Mouse (Mus musculus): ENCODE data around the gene Ttbk1. TPM values are rescaled to one million over a fixed set of nuclear protein-coding genes. Genes with fewer than 3 reads are reported as not detected.

Ttbk1 gene
- polyA plus RNA-seq, 1 experiment from 2014 or later, result 0.09 TPM

DNA sequence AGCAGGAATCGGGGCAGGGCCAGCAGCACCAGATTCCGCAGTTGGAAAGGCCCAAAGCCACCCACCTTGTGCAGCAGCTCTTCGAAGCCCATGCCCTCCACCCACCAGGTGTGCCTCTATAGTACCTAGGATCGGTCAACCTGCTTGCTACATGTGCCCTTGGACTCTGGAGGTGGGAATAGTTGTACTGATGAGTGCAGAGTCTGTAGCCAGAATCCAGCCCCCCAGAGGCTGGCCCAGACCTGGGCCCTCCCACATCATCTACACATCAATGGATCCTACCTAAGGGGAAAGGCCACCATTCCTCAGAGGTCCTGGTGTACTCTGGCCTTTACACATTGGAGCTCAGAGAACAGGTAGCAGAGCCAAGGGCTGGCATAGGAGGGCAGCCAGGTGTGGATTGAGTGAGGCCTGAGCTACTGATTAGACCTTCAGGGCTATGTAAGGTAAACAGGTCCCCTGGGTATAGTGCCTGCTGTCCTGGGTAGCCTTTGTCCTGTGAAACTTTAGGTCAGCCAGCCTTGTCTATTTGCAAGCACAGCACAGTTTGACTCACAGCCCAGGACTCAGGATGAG, 49.1 kb downstream of the Ttbk1 start, which contains the start of gene Slc22a7:
Slc22a7 (minus strand) TSS at position 160 of the 576 bp plus-strand sequence.
- H3K4me1 ChIP-seq, result peaks cover 24% of the 10 kb centered on the region
- H3K36me3 ChIP-seq, result no peaks in the 10 kb centered on the region
- peaks cover 70% of the 10 kb centered on the region for H3K27me3 ChIP-seq (ENCODE audit: insufficient read depth, poor library complexity, severe bottlenecking)
- no peaks in the 10 kb centered on the region for H3K9me3 ChIP-seq
- WGBS, result 76% methylated on average over 4 of the region's 4 CpGs
- H3K27ac ChIP-seq, result no peak within 1 kb of the TSS
- no peak within 1 kb of the TSS for H3K4me3 ChIP-seq
- no peak for DNase-seq (ENCODE audit: low spot score)

DNA sequence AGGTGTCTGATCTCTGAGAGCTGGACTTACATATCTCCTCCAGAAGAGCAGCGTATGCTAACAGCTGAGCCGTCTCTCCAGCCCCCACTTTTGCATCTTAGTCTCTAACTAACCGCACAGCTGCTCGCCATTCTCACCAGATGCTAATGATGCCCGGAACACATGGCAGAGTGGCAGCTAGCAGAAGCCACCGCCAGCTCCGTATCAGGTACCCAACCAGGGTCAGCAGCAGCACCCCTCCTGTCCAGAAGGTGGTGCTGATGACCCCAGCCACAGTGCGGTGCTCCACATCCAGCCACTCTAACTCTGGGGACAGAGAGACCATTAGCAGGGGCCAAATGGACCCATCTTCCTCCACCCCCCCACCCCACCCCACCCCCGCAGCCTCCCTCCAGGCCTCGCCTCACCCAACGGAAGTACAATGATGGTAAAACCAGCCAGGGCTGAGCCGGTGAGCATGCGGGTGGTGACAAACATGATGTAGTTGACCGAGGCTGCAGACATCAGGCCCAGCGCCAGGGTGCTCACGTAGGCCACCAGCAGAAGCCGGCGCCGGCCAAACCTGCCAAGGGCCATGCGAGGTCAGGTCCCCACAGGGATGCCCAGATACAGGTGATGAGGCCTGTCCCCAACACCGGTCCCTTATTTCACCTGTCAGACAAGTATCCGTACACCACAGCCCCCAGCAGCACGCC, 50.7 kb downstream of the Ttbk1 start:
- 20% methylated on average over 23 of the region's 23 CpGs for WGBS
- H3K4me1 ChIP-seq, result peaks cover 24% of the 10 kb centered on the region
- H3K27me3 ChIP-seq (ENCODE audit: insufficient read depth, poor library complexity, severe bottlenecking), result peaks cover 54% of the 10 kb centered on the region
- no peak for DNase-seq (ENCODE audit: low spot score)
- no peak overlapping the region for H3K27ac ChIP-seq
- H3K36me3 ChIP-seq, result no peaks in the 10 kb centered on the region
- H3K4me3 ChIP-seq, result 0 out of 2 replicates have a peak overlapping the region, but pooled peaks have one; percentile 20
- no peaks in the 10 kb centered on the region for H3K9me3 ChIP-seq

DNA sequence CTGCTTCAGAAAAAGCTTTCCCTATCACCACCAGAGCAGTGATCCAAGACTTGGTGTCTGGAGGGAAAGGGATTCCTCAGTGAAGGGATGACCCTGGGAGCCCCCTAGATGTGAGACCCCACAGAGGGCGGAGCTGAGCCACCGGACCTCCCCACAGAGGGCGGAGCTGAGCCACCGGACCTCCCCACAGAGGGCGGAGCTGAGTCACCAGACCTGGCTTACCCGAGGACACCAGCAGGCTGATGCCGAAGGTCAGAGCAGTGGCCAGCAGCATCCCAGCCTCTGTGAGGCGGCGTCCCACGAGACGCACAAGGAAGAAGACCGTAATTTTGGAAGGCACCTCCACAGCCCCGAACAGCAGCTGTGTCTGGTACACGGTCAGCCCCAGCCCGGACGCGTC, 53.8 kb downstream of the Ttbk1 start:
- H3K27me3 ChIP-seq (ENCODE audit: insufficient read depth, poor library complexity, severe bottlenecking), result peaks cover 58% of the 10 kb centered on the region

DNA sequence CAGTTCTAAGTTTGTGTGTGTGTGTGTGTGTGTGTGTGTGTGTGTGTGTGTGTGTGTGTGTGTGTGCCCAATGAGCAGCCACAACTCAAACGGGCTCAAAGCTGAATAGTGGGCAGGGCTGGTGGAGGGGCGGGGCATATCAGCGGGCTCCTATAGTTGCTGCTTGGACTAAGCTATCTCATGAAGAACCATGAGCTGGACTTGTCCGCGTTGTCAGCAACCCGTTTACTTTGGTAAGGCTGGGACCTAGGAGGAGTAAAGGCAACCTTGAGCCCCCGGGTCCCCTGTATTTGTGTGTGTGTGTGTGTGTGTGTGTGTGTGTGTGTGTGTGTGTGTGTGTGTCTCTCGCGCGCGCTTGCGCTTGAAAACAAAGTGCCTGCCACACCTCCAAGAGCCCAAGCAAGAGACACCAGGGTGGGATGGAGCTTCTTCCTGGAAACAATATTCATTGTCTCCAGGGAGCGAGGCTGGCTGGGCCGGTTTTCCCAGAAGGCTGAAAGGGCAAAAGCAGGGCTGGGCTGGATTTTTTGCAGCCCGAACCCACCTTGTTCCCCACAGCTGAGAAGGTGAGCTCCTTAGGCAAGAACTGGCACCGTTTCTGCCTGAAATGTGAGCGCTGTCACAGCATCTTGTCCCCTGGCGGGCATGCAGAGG, 58.6 kb downstream of the Ttbk1 start, which contains the start of gene Crip3:
Crip3 (plus strand) TSS at position 166 of the 654 bp plus-strand sequence.
- peaks cover 21% of the 10 kb centered on the region for H3K27me3 ChIP-seq (ENCODE audit: insufficient read depth, poor library complexity, severe bottlenecking)
- no peak within 1 kb of the TSS for H3K27ac ChIP-seq
- H3K4me3 ChIP-seq, result peak within 1 kb of the TSS; percentile 38
- 0 out of 2 replicates have a peak, but pooled peaks cover 2% of the 10 kb centered on the region for H3K36me3 ChIP-seq
- H3K4me1 ChIP-seq, result peaks cover 32% of the 10 kb centered on the region
- no peak for DNase-seq (ENCODE audit: low spot score)
- H3K9me3 ChIP-seq, result no peaks in the 10 kb centered on the region
- WGBS, result 15% methylated on average over 18 of the region's 18 CpGs

More for the DNA sequence above, 53.8 kb downstream of the Ttbk1 start:
- WGBS, result 9% methylated on average over 17 of the region's 17 CpGs
- Histone ChIP-seq H3K4me3 (peak overlapping the region; percentile 49), H3K4me1 (peaks cover 39% of the 10 kb centered on the region), H3K9me3 (no peaks in the 10 kb centered on the region), H3K27ac (peak overlapping the region; percentile 72), H3K36me3 (no peaks in the 10 kb centered on the region)
- no peak for DNase-seq (ENCODE audit: low spot score)

DNA sequence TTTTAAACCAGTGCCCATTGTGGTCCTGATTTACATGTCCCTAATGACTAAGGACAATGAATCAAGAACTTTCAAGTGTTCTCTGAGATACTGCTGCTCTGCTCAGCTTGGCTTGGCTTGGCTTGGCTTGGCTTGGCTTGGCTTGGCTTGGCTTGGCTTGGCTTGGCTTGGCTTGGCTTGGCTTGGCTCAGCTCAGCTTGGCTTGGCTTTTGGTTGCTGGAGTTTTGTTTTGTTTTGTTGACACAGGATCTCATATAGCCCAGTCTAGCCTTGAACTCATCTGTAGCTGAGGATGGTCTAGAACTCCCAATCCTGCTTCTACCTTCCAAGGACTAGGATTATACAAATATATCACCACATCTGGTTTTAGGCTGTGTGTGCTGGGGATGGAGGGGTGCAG, 61.0 kb downstream of the Ttbk1 start:
- Histone ChIP-seq H3K4me1 (peaks cover 12% of the 10 kb centered on the region), H3K4me3 (no peak overlapping the region), H3K36me3 (0 out of 2 replicates have a peak, but pooled peaks cover 2% of the 10 kb centered on the region), H3K9me3 (no peaks in the 10 kb centered on the region), H3K27ac (no peak overlapping the region), H3K27me3 (ENCODE audit: insufficient read depth, poor library complexity, severe bottlenecking) (peaks cover 21% of the 10 kb centered on the region)
- no peak for DNase-seq (ENCODE audit: low spot score)

DNA sequence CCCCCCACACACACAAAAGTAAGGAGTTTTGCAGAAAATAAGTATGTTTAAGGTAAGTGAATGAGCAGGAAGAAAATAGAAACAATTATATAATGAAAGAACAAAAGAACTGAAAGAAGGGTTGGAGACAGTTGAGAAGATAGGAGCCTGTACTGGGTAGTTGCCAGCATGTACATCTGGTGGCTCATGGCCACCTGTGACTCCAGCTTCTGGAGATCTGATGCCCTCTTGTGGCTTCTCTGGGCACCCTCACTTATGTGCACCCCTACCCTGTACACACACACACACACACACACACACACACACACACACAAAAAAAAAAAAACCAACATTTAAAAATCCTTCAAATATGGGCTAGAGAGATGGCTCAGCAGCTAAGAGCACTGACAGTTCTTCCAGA, 67.8 kb downstream of the Ttbk1 start:
- no peak for DNase-seq (ENCODE audit: low spot score)
- no peak overlapping the region for H3K4me3 ChIP-seq
- no peaks in the 10 kb centered on the region for H3K27me3 ChIP-seq (ENCODE audit: insufficient read depth, poor library complexity, severe bottlenecking)
- H3K27ac ChIP-seq, result no peak overlapping the region
- no peaks in the 10 kb centered on the region for H3K9me3 ChIP-seq
- no peaks in the 10 kb centered on the region for H3K4me1 ChIP-seq
- peaks cover 6% of the 10 kb centered on the region; the same call in 1 of the 2 replicates for H3K36me3 ChIP-seq

DNA sequence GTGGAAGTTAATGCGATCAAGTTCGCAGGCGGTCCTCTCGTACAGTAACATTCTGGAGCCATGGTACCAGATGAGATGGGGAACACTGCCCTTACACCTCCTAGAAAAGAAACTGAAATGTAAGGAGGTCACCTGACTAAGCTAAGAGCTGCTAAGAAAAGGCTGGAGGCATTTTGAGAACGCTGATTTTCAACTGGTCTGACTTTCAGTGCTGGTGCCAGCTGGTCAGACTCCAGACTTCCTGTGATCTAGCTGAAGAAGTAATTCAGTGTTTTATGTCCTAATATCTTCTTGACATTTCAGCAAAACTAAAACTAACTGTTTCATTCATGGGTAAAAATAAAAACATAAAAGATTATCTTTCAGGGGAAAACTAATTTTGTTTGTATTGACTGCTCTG, 68.8 kb downstream of the Ttbk1 start:
- H3K27ac ChIP-seq, result no peak overlapping the region
- DNase-seq (ENCODE audit: low spot score), result no peak
- WGBS, result 79% methylated on average over 5 of the region's 5 CpGs

DNA sequence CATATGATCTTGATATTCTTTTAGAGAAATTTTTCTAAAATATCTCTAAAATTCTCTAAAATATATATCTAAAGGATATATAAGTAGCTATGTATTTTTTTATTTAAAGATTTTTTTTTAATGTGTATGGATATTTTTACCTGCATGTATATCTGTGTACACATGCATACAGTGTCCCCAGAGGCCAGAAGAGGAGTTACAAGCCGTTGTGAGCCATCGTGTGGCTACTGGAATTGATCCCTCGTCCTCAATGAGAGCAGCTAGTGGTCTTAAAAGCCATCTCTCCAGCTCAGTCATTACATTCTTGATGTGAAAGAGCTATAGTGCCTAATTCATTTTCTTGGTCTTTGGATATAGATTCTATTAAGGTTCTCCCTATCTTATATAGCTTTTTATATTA, 79.0 kb downstream of the Ttbk1 start:
- DNase-seq (ENCODE audit: low spot score), result no peak
- H3K4me1 ChIP-seq, result no peaks in the 10 kb centered on the region
- H3K4me3 ChIP-seq, result no peak overlapping the region
- no peaks in the 10 kb centered on the region for H3K27me3 ChIP-seq (ENCODE audit: insufficient read depth, poor library complexity, severe bottlenecking)
- no peak overlapping the region for H3K27ac ChIP-seq
- H3K9me3 ChIP-seq, result no peaks in the 10 kb centered on the region
- peaks cover 69% of the 10 kb centered on the region for H3K36me3 ChIP-seq
- WGBS, result 41% methylated on average over 3 of the region's 3 CpGs

More for the DNA sequence above, 68.8 kb downstream of the Ttbk1 start:
- Histone ChIP-seq H3K9me3 (no peaks in the 10 kb centered on the region), H3K36me3 (peaks cover 12% of the 10 kb centered on the region; the same call in 1 of the 2 replicates), H3K4me1 (no peaks in the 10 kb centered on the region), H3K4me3 (no peak overlapping the region), H3K27me3 (ENCODE audit: insufficient read depth, poor library complexity, severe bottlenecking) (no peaks in the 10 kb centered on the region)

DNA sequence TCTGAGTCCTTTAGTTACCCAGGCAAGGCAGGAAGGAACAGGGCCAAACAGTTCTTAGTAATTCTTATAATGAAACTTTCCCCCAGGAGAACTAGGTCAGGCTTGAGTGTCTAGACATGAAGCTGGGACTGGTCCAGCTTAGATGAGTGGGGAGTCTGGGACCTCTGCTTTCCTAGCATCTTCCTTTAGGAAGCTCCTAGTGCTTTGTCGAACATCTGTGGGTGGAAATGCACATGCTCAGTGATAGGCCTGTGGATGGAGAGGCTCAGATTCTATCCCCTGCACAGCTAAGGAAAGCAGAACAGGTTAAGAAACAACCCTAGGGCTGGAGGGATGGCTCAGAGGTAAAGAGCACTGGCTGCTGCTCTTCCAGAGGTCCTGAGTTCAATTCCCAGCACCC, 92.8 kb downstream of the Ttbk1 start:
- no peaks in the 10 kb centered on the region for H3K27me3 ChIP-seq (ENCODE audit: insufficient read depth, poor library complexity, severe bottlenecking)
- H3K36me3 ChIP-seq, result peaks cover 49% of the 10 kb centered on the region
- no peak for DNase-seq (ENCODE audit: low spot score)
- H3K27ac ChIP-seq, result no peak overlapping the region
- 83% methylated on average over 1 of the region's 1 CpGs for WGBS
- H3K4me1 ChIP-seq, result no peaks in the 10 kb centered on the region
- no peaks in the 10 kb centered on the region for H3K9me3 ChIP-seq
- H3K4me3 ChIP-seq, result no peak overlapping the region

DNA sequence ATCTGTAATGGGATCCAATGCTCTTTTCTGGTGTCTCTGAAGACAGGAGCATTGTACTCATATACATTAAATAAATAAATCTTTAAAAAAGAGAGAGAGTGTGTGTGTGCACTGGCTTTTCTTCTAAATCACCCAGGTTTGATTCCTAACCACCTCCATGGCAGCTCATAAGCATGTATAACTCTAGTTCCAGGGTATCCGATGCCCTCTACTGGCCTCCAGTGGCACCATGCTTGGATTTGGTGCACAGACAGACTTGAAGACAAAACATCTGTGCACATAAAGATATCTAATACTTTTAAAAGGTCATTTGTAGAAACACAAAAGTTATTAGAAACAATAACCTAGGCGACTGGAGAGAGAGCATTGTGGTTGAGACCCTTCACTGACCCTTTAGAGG, 94.5 kb downstream of the Ttbk1 start:
- Histone ChIP-seq H3K9me3 (no peaks in the 10 kb centered on the region), H3K27ac (no peak overlapping the region), H3K36me3 (peaks cover 49% of the 10 kb centered on the region), H3K4me1 (no peaks in the 10 kb centered on the region), H3K27me3 (ENCODE audit: insufficient read depth, poor library complexity, severe bottlenecking) (no peaks in the 10 kb centered on the region), H3K4me3 (no peak overlapping the region)
- no peak for DNase-seq (ENCODE audit: low spot score)
- 48% methylated on average over 2 of the region's 2 CpGs for WGBS

Other genes with a start within 250 kb of the Ttbk1 start
- gene Polr1c, start 239.6 kb downstream of the Ttbk1 start, polyA plus RNA-seq (2016; fragmentation: Nextera tagmentation; extraction: Ambion mirVana), result 53.8 and 81.2 TPM in 2 replicates
- 77.0 and 83.9 TPM in 2 replicates for gene Yipf3, start 239.6 kb downstream of the Ttbk1 start, polyA plus RNA-seq (2016; fragmentation: Nextera tagmentation; extraction: Ambion mirVana)
- gene Lrrc73, start 234.1 kb downstream of the Ttbk1 start, polyA plus RNA-seq (2016; fragmentation: Nextera tagmentation; extraction: Ambion mirVana), result 0.33 and 0.38 TPM in 2 replicates
- 46.5 and 55.8 TPM in 2 replicates for gene Tjap1, start 204.6 kb downstream of the Ttbk1 start, polyA plus RNA-seq (2016; fragmentation: Nextera tagmentation; extraction: Ambion mirVana)
- gene Dlk2, start 190.3 kb downstream of the Ttbk1 start, polyA plus RNA-seq (2016; fragmentation: Nextera tagmentation; extraction: Ambion mirVana), result 0.36 and 0.77 TPM in 2 replicates
- 5.4 and 7.3 TPM in 2 replicates for gene Abcc10, start 159.3 kb downstream of the Ttbk1 start, polyA plus RNA-seq (2016; fragmentation: Nextera tagmentation; extraction: Ambion mirVana)
- 6.1 and 7.0 TPM in 2 replicates for gene Zfp318, start 103.9 kb downstream of the Ttbk1 start, polyA plus RNA-seq (2016; fragmentation: Nextera tagmentation; extraction: Ambion mirVana)
- 0.54 and 0.83 TPM in 2 replicates for gene Crip3, start 58.7 kb downstream of the Ttbk1 start, polyA plus RNA-seq (2016; fragmentation: Nextera tagmentation; extraction: Ambion mirVana)
- 0.15 and 0.30 TPM in 2 replicates for gene Slc22a7, start 49.2 kb downstream of the Ttbk1 start, polyA plus RNA-seq (2016; fragmentation: Nextera tagmentation; extraction: Ambion mirVana)
- 36.5 and 52.8 TPM in 2 replicates for gene Dnph1, start 9.0 kb upstream of the Ttbk1 start, polyA plus RNA-seq (2016; fragmentation: Nextera tagmentation; extraction: Ambion mirVana)
- gene Cul9, start 58.7 kb upstream of the Ttbk1 start, polyA plus RNA-seq (2016; fragmentation: Nextera tagmentation; extraction: Ambion mirVana), result 4.8 and 5.3 TPM in 2 replicates
- gene Srf, start 68.5 kb upstream of the Ttbk1 start, polyA plus RNA-seq (2016; fragmentation: Nextera tagmentation; extraction: Ambion mirVana), result 10.9 and 15.7 TPM in 2 replicates
- gene Ptk7, start 141.8 kb upstream of the Ttbk1 start, polyA plus RNA-seq (2016; fragmentation: Nextera tagmentation; extraction: Ambion mirVana), result 65.4 and 67.7 TPM in 2 replicates
- gene Klc4, start 158.3 kb upstream of the Ttbk1 start, polyA plus RNA-seq (2016; fragmentation: Nextera tagmentation; extraction: Ambion mirVana), result 21.1 and 22.5 TPM in 2 replicates
- 131 and 151 TPM in 2 replicates for gene Mrpl2, start 158.6 kb upstream of the Ttbk1 start, polyA plus RNA-seq (2016; fragmentation: Nextera tagmentation; extraction: Ambion mirVana)
- gene Cul7, start 162.7 kb upstream of the Ttbk1 start, polyA plus RNA-seq (2016; fragmentation: Nextera tagmentation; extraction: Ambion mirVana), result 44.8 and 51.3 TPM in 2 replicates
- 46.3 and 61.0 TPM in 2 replicates for gene Rrp36, start 186.7 kb upstream of the Ttbk1 start, polyA plus RNA-seq (2016; fragmentation: Nextera tagmentation; extraction: Ambion mirVana)
- 143 and 180 TPM in 2 replicates for gene Mea1, start 191.1 kb upstream of the Ttbk1 start, polyA plus RNA-seq (2016; fragmentation: Nextera tagmentation; extraction: Ambion mirVana)
- gene Klhdc3, start 193.2 kb upstream of the Ttbk1 start, polyA plus RNA-seq (2016; fragmentation: Nextera tagmentation; extraction: Ambion mirVana), result 152 and 167 TPM in 2 replicates
- gene Ppp2r5d, start 217.4 kb upstream of the Ttbk1 start, polyA plus RNA-seq (2016; fragmentation: Nextera tagmentation; extraction: Ambion mirVana), result 76.8 and 103 TPM in 2 replicates
- gene Pex6, start 223.8 kb upstream of the Ttbk1 start, polyA plus RNA-seq (2016; fragmentation: Nextera tagmentation; extraction: Ambion mirVana), result 14.0 and 21.9 TPM in 2 replicates
- gene Gnmt, start 241.5 kb upstream of the Ttbk1 start, polyA plus RNA-seq (2016; fragmentation: Nextera tagmentation; extraction: Ambion mirVana), result 0.83 and 2.3 TPM in 2 replicates